Mouse (Mus musculus): ENCODE data around the gene Csdc2.

Gene Csdc2

GRCm38 (mm10) chr15:81925760-81926445, 10.7 kb upstream of the Csdc2 start, which contains the start of gene Polr3h:
Gene Polr3h (minus strand): TSS chr15:81926240.
- DNase-seq, result peak; percentile 92

GRCm38 (mm10) chr15:81926446-81926822, 10.1 kb upstream of the Csdc2 start:
- no peak for DNase-seq

GRCm38 (mm10) chr15:81927741-81928140, 8.8 kb upstream of the Csdc2 start:
- no peak for DNase-seq

DNA sequence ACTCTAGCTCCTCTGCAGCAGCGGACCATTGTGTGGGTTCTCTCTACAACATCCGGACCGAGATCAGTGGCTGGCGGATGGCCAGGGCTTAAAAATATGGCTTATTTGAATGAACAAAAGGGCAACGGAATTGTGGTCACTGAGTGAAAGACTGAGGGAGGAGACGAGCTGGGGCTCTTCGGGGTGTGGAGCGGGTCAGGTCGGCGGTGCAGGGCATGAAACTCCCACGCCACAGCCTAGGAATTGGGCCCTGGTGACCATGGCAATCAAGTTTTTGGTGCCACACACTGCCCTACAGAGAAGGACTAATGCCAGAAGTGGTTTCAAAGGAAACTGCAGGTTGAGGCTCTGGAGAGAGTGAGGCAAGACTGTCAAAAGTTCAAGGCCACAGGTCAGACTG, 8.3 kb upstream of the Csdc2 start:
- DNase-seq, result no peak

DNA sequence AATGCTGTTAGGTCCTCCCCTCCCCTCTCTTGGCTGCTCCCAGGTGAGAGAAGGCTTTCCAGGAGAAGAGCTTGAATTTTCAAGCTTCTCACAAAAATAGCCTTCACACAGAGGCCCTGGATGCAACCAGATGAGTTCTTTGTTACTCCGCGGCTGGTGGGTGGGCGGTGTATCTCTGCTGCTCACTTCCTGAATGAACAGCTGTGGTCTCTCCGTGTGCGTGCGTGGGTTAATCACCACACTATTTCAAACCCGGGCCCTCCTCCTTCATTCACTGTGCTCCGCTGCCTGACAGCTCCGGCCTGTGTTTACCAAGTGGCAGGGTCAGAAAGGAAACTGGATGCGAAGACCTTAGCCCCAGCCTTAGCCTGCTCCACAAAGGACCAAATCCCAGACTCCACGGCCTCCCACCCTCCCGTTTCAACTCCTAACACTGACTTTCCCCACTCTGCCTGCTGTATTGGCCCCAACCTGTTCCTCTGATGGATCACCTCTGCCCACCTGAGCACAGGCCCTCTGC, 3.5 kb upstream of the Csdc2 start:
- no peak for DNase-seq

DNA sequence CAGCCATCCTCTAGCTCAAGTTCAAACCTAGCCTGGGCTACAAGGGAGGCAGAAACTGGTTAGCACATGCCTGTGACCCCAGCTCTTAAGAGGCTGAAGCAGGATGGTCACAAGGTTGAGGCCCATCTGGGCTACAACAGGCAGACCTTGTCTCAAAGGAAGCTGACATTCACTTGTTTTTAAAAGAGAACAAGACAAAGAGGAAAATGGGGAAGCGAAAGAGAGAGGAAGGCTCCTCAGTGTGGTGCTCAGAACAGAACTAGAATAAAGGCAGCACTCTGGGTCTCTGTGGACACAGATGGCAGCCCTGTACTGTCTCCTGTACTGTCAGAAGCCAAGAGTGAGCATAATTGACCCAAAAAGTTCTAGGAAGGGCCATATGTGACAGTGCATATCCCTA, 2.6 kb upstream of the Csdc2 start:
- no peak for DNase-seq

DNA sequence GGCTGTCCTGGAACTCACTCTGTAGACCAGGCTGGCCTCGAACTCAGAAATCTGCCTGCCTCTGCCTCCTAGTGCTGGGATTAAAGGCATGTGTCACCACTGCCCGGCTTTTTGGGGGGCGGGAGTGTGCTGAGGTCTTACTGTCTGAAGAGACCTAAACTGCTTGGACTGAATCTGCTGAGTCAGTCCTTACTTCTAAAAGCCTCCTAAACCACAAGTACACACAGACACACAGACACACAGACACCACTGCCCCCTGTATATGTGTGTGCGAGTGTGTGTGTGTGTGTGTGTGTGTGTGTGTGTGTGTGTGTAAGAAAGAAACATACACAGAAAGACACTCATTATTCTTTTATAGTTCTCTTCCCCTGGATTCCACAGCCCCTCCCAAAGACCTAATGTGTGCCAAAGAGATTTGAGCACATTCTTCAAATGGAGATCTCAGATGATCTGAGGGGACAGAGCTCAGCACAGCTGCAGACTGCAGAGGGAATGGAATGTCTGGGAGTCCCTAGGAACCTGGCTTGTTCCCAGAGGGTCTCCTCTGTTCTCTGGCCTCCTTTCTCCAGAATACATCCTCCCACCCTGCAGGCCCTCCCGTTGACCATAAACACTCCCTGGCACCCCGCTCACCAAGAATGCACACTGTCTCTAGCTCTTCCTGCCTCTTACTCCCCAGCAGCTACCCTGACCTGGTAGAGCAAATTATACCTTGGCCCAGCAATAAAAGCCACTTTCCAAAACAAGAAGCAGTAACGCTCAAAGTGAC, 506 bp upstream of the Csdc2 start:
- DNase-seq, result no peak

GRCm38 (mm10) chr15:81937098-81937972, 776 bp downstream of the Csdc2 start:
- DNase-seq, result peak; percentile 50

DNA sequence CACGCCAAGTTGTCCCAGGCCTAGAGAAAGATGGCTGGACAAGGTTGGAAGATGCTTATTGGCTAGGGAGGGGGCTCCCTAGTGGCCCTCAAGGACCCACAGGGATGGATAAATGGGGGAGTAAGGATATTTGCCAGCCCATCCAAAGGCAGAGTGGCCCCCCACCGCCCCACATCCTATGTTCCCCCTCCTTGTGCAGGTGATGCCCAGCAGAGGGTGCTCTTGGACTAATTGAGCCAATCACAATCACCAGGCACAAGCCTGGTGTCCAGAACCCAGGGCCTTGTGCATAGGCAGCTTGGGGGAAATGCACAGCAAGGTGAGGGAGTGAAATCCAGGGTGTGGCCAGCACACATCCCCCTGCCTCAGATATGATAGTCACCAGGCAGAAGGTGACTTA, 1.7 kb downstream of the Csdc2 start:
- DNase-seq, result peak; percentile 71

DNA sequence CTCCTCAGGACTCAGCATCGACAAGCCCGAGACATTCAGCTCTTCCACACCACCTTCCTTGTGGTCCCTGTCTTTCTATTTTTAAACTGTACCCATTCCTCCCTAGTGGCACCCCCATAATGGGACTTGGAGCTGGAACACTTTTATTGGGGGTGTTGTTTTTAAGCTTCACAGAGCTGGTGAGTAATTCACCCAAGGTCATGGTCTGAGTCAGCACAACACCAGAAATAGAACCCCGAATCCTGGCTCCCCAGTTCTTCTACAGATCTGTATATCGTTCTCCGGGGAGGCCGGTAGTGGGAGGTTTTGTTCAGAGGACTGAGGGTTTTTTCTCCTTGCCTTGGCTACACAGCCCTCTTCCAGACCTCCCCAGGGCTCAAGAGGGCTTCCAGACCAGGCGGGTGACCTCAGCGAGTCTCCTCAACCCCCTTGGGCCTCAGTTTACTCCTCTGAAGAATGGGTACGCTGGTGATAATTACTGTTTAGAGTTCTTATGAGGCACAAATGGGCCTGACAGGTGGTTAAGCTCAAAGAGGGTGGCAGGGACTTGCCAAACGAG, 2.7 kb downstream of the Csdc2 start:
- no peak for DNase-seq

- DNase-seq, result no peak
These were observed 3.2 kb downstream of the Csdc2 start for GRCm38 (mm10) chr15:81939774-81940173.

DNA sequence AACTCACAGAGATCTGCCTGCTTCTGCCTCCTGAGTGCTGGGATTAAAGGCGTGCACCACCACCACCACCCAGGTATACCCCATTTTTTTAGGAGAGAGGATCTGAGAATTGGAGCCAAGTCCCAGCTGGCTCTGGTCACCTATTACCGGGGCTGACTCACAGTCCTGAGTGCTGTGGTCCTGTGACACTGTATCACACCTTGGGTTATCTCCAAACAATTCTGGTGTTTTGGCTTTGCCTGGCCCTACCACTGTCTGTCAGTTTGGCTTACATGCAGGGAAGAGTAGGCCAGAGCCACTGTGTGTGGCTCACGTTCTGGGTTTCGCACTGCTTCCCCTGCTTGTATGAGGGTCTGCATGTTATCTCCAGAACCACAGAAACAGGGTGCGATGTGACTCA, 3.7 kb downstream of the Csdc2 start:
- no peak for DNase-seq

GRCm38 (mm10) chr15:81941010-81941409, 4.5 kb downstream of the Csdc2 start:
- DNase-seq, result no peak

- no peak for DNase-seq
These were observed 6.7 kb downstream of the Csdc2 start for GRCm38 (mm10) chr15:81943176-81943749.

DNA sequence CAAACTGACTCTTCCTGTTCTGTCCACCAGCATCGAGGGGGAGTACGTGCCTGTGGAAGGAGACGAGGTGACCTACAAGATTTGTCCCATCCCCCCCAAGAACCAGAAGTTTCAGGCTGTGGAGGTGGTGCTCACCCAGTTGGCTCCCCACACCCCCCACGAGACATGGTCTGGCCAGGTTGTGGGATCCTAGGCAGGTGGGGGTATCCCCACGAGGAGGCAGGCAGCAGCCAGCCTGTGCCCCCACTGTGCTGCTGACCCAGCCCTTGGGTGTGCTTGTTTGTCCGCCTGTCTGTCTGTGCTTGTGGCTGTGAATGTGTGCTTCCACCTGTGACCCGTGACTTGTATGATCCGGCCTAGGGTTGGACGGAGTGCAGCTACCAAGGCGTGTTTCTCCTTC, 12.5 kb downstream of the Csdc2 start:
- DNase-seq, result no peak

DNA sequence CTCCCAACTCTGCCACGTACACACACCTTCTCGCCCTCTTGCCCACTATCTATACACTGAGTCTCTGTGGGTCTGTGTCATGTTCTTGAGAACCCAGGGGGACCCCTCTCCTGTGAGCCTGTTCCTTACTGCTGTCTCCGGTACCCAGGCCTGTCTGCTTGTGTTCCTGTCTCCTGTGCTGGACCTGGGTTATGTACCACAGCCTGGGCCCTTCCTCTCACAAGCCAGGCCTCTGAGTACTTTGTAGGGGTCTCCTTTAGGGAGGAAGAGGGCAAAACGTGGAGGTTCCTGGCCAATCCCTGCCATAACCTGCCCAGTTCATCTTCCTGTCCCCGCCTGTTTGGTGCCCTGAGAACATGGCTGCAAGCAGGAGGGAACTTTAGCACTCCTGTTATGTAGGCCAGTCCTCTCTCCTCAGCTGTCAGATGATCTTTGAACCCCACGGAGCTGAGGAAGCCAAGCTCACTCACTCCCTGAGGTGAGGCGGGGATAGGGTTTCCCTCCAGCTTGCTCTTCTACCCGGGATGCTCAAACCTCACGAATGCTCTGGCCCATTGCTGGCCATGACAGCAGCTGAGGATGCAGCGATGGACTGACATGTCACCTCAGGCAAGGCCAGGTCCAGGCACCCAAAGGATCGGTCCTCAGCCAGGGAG, 13.0 kb downstream of the Csdc2 start:
- no peak for DNase-seq

- no peak for DNase-seq
These were observed 14.2 kb downstream of the Csdc2 start for GRCm38 (mm10) chr15:81950716-81951115.

DNA sequence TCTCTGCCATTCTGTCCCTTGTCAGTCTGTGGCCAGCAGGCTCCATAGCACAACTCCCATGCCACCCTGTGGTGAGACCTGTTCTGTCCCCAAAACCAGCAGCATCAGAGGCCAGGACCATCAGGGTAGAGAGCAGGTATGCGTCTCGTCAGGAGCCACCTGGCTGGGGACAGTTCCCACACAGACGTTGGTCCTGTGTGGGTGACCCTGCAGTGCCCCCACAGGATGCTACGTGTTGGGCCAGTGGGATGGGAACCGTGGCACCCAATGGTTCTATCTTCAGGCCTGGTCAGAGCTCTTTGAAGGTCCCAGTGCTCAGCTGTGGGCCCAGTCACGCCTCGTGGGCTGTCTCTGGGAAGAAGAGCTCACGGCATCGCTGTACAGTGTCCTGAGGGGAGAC, 14.6 kb downstream of the Csdc2 start:
- DNase-seq, result no peak

- no peak for DNase-seq
These were observed 15.8 kb downstream of the Csdc2 start for GRCm38 (mm10) chr15:81952310-81952709.

DNA sequence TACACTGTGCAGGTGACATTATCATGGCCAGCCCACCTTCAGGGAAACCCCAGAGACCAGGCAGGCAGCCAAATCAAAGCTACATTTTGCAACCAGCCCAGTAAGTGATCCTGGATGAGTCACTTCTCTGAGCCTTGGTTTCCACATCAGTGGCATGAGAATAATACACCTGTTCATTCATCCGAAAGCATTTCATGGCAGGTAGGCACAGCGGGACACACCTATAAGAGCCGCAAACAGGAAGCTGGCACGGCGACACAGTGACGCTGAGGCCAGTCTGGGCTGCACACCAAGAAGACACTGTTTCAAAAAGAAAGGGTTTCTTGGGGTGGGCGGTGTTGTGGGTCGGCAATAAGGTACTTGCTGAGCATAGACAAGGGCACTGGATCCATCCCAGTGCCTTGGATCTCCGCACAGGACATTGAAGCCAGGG, 17.6 kb downstream of the Csdc2 start:
- peak; percentile 52 for DNase-seq

DNA sequence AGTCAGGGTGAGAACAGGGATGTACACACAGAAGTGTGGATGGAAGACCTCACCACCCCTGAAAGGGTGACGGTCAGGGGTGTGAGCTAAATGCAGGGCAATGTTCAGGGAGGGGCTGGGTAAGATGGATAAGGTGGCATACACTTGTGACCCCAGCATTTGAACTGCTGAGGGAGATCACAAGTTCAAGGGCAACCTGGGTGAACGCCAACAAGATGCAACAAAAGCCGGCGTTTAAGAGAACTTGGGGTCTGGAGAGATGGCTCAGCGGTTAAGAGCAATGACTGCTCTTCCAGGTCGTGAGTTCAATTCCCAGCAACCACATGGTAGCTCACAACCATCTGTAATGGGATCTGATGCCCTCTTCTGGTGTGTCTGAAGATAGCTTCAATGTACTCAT, 18.2 kb downstream of the Csdc2 start:
- no peak for DNase-seq

GRCm38 (mm10) chr15:81955414-81955813, 18.9 kb downstream of the Csdc2 start:
- no peak for DNase-seq

All from cerebellum, adult 11 months (tissue).